7 mouse cellular contexts compared by ENCODE assay signal in the genomic region with DNA sequence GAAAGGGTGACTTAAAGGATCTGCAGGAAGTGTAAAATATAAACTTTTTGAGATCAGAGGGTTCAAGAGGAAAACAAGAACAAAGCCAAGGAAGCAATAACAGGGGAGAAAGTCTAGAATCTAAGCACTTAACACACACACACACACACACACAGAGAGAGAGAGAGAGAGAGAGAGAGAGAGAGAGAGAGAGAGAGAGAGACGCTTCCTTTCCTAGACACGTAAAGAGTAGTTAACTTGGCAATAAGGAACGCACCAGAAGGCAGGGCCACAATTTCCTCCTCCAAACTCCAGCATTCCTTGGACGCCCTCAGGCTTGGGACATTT. TPM values are rescaled to one million over a fixed set of nuclear protein-coding genes. Genes with fewer than 3 reads are reported as not detected.
A peak's percentile ranks its signal among the peaks of the same experiment; 100 is the strongest.
DNase-seq lines count a peak whose midpoint lies in the region; ATAC-seq lines count a peak whose summit lies in the region.

No protein-coding gene starts in this region.

- no peak for DNase-seq in forebrain, embryonic 10.5 days (ENCODE audit: extremely low spot score, low spot score)
- no peak for DNase-seq in gastrocnemius, postnatal 25 days
- DNase-seq in urinary bladder, postnatal 25 days (ENCODE audit: low spot score) = no peak

- H3K36me3 ChIP-seq in megakaryocyte, embryonic 14.5 days (replicated peaks; ENCODE audit: low read length) = no peaks in the 10 kb centered on the region
- H3K36me3 ChIP-seq in forebrain, embryonic 10.5 days (replicated peaks) = no peaks in the 10 kb centered on the region
- H3K36me3 ChIP-seq in limb, embryonic 13.5 days = no peaks in the 10 kb centered on the region
- no peaks in the 10 kb centered on the region for H3K36me3 ChIP-seq in stomach, embryonic 15.5 days

- H3K9me3 ChIP-seq in megakaryocyte, embryonic 14.5 days = no peaks in the 10 kb centered on the region
- H3K9me3 ChIP-seq in forebrain, embryonic 10.5 days = no peaks in the 10 kb centered on the region
- no peaks in the 10 kb centered on the region for H3K9me3 ChIP-seq in limb, embryonic 13.5 days
- no peaks in the 10 kb centered on the region for H3K9me3 ChIP-seq in stomach, embryonic 15.5 days

- H3K4me1 ChIP-seq in megakaryocyte, embryonic 14.5 days = peaks cover 60% of the 10 kb centered on the region
- H3K4me1 ChIP-seq in forebrain, embryonic 10.5 days = peaks cover 32% of the 10 kb centered on the region
- H3K4me1 ChIP-seq in limb, embryonic 13.5 days = peaks cover 28% of the 10 kb centered on the region
- H3K4me1 ChIP-seq in stomach, embryonic 15.5 days = peaks cover 14% of the 10 kb centered on the region

- 0% methylated on average over 4 of the region's 4 CpGs for WGBS in forebrain, embryonic 10.5 days
- 0% methylated on average over 4 of the region's 4 CpGs for WGBS in limb, embryonic 13.5 days
- 0% methylated on average over 3 of the region's 4 CpGs for WGBS in stomach, embryonic 15.5 days

- peak overlapping the region; percentile 83 for H3K4me2 ChIP-seq in limb, embryonic 13.5 days (replicated peaks)
- peak overlapping the region; percentile 78 for H3K4me2 ChIP-seq in stomach, embryonic 15.5 days

- H3K27me3 ChIP-seq in megakaryocyte, embryonic 14.5 days (replicated peaks) = no peaks in the 10 kb centered on the region
- H3K27me3 ChIP-seq in forebrain, embryonic 10.5 days (ENCODE audit: poor library complexity, severe bottlenecking) = peaks cover 11% of the 10 kb centered on the region; the same call in 1 of the 2 replicates
- H3K27me3 ChIP-seq in limb, embryonic 13.5 days = no peaks in the 10 kb centered on the region
- H3K27me3 ChIP-seq in stomach, embryonic 15.5 days (replicated peaks) = no peaks in the 10 kb centered on the region

- H3K4me3 ChIP-seq in megakaryocyte, embryonic 14.5 days (replicated peaks) = peak overlapping the region; percentile 97
- peak overlapping the region; percentile 85 for H3K4me3 ChIP-seq in forebrain, embryonic 10.5 days
- peak overlapping the region; percentile 85 for H3K4me3 ChIP-seq in limb, embryonic 13.5 days
- H3K4me3 ChIP-seq in stomach, embryonic 15.5 days (replicated peaks) = peak overlapping the region; percentile 61

- peak overlapping the region; percentile 91 for H3K27ac ChIP-seq in forebrain, embryonic 10.5 days
- H3K27ac ChIP-seq in limb, embryonic 13.5 days = peak overlapping the region; percentile 88
- peak overlapping the region; percentile 90 for H3K27ac ChIP-seq in stomach, embryonic 15.5 days

- H3K9ac ChIP-seq in limb, embryonic 13.5 days = peak overlapping the region; percentile 88
- peak overlapping the region; percentile 44 for H3K9ac ChIP-seq in stomach, embryonic 15.5 days

- no peak for ATAC-seq in megakaryocyte, adult 5-6 weeks (ENCODE audit: poor library complexity, severe bottlenecking)
- ATAC-seq in limb, embryonic 13.5 days (ENCODE audit: low FRiP score, low read depth) = no peak
- no peak for ATAC-seq in stomach, embryonic 15.5 days (ENCODE audit: insufficient read depth, low FRiP score, low read depth)

RNA-seq across cellular contexts. Expression of a gene that starts 0.8 kb away (rescaled TPM):
- polyA plus RNA-seq in megakaryocyte, embryonic 14.5 days (2012; ENCODE audit: insufficient read depth, low replicate concordance) = 9.3 TPM in 1 of 2 replicates, not detected in the other
- total RNA-seq in megakaryocyte, adult 5-6 weeks (2015) = 54.8 and 58.1 TPM in 2 replicates
- total RNA-seq in megakaryocyte, adult 5-6 weeks (2017) = 91.4 and 91.8 TPM in 2 replicates
- 32.0 and 34.8 TPM in 2 replicates for polyA plus RNA-seq in forebrain, embryonic 10.5 days (2016; fragmentation: Nextera tagmentation; extraction: Ambion mirVana)
- polyA plus RNA-seq in limb, embryonic 13.5 days (2015; fragmentation: Nextera tagmentation; extraction: Ambion mirVana) = 43.8 and 43.9 TPM in 2 replicates
- 55.9 and 59.2 TPM in 2 replicates for polyA plus RNA-seq in stomach, embryonic 15.5 days (2015; fragmentation: Nextera tagmentation; extraction: Ambion mirVana)
- 10 to 100 TPM in 1 of 2 experiments, 1 to 10 TPM in 1; 9.1 to 10.8 TPM for total RNA-seq in gastrocnemius, postnatal 25 days (2021)

RNA-seq across cellular contexts. Expression of a gene that starts 11.7 kb away (rescaled TPM):
- polyA plus RNA-seq in megakaryocyte, embryonic 14.5 days (2012; ENCODE audit: insufficient read depth, low replicate concordance) = not detected in 2 replicates
- not detected in 2 replicates for total RNA-seq in megakaryocyte, adult 5-6 weeks (2015)
- total RNA-seq in megakaryocyte, adult 5-6 weeks (2017) = not detected in 2 replicates
- 0.06 TPM in 1 of 2 replicates, not detected in the other for polyA plus RNA-seq in forebrain, embryonic 10.5 days (2016; fragmentation: Nextera tagmentation; extraction: Ambion mirVana)
- 0.64 and 0.93 TPM in 2 replicates for polyA plus RNA-seq in limb, embryonic 13.5 days (2015; fragmentation: Nextera tagmentation; extraction: Ambion mirVana)
- polyA plus RNA-seq in stomach, embryonic 15.5 days (2015; fragmentation: Nextera tagmentation; extraction: Ambion mirVana) = 0.06 and 0.21 TPM in 2 replicates
- total RNA-seq in gastrocnemius, postnatal 25 days (2021) = 10 to 100 TPM in 1 of 2 experiments, 1 to 10 TPM in 1; 5.5 to 11.2 TPM
